Mouse (Mus musculus): ENCODE data around the gene Ccdc30. TPM values are rescaled to one million over a fixed set of nuclear protein-coding genes. Genes with fewer than 3 reads are reported as not detected.
A peak's percentile ranks its signal among the peaks of the same experiment; 100 is the strongest.

The Ccdc30 gene
- polyA plus RNA-seq, 1 experiment from 2014 or later: 20.9 TPM

GRCm38 (mm10) chr4:119422294-119422964 is 7.1 kb upstream of the Ccdc30 start, which contains the start of the genes Ppcs and Zmynd12:
Ppcs (minus strand) TSS chr4:119422420.
Zmynd12 (plus strand) TSS chr4:119422814.
- H3K36me3 ChIP-seq (replicated peaks; ENCODE audit: control insufficient read depth, insufficient read depth): 0 out of 2 replicates have a peak, but pooled peaks cover 5% of the 10 kb centered on the region
- peak; percentile 95 for ATAC-seq (ENCODE audit: low FRiP score)
- WGBS: under 1% methylated on average over 52 of the region's 52 CpGs
- peak within 1 kb of the TSS; percentile 95 for H3K27ac ChIP-seq
- peak within 1 kb of the TSS; percentile 61 for H3K4me3 ChIP-seq (replicated peaks; ENCODE audit: low read length)
- no peaks in the 10 kb centered on the region for H3K27me3 ChIP-seq (ENCODE audit: control insufficient read depth, insufficient read depth, low read length)
- H3K9ac ChIP-seq: peak within 1 kb of the TSS; percentile 79
- peak; percentile 90 for DNase-seq (ENCODE audit: low spot score)
- no peaks in the 10 kb centered on the region for H3K9me3 ChIP-seq (ENCODE audit: control insufficient read depth, low read length)
- peak within 1 kb of the TSS; percentile 78 for H3K4me2 ChIP-seq (replicated peaks)
- peaks cover 16% of the 10 kb centered on the region for H3K4me1 ChIP-seq (replicated peaks; ENCODE audit: control insufficient read depth, insufficient read depth, low read length)

GRCm38 (mm10) chr4:119421921-119422293 is 6.6 kb upstream of the Ccdc30 start:
- Histone ChIP-seq H3K9ac (peak overlapping the region; percentile 79), H3K36me3 (replicated peaks; ENCODE audit: control insufficient read depth, insufficient read depth) (0 out of 2 replicates have a peak, but pooled peaks cover 5% of the 10 kb centered on the region), H3K4me2 (replicated peaks) (peak overlapping the region; percentile 78), H3K27ac (peak overlapping the region; percentile 95), H3K4me3 (replicated peaks; ENCODE audit: low read length) (peak overlapping the region; percentile 61), H3K4me1 (replicated peaks; ENCODE audit: control insufficient read depth, insufficient read depth, low read length) (peaks cover 16% of the 10 kb centered on the region), H3K27me3 (ENCODE audit: control insufficient read depth, insufficient read depth, low read length) (no peaks in the 10 kb centered on the region), H3K9me3 (ENCODE audit: control insufficient read depth, low read length) (no peaks in the 10 kb centered on the region)
- 0% methylated on average over 26 of the region's 31 CpGs for WGBS
- DNase-seq (ENCODE audit: low spot score) (peak; percentile 27), ATAC-seq (ENCODE audit: low FRiP score) (peak; percentile 64; the same call in 1 of the 2 replicates)

GRCm38 (mm10) chr4:119421191-119421590 is 5.9 kb upstream of the Ccdc30 start:
- Histone ChIP-seq H3K9ac (peak overlapping the region; percentile 79), H3K4me1 (replicated peaks; ENCODE audit: control insufficient read depth, insufficient read depth, low read length) (peaks cover 16% of the 10 kb centered on the region), H3K4me3 (replicated peaks; ENCODE audit: low read length) (peak overlapping the region; percentile 61), H3K9me3 (ENCODE audit: control insufficient read depth, low read length) (no peaks in the 10 kb centered on the region), H3K27me3 (ENCODE audit: control insufficient read depth, insufficient read depth, low read length) (no peaks in the 10 kb centered on the region), H3K27ac (no peak overlapping the region), H3K4me2 (replicated peaks) (peak overlapping the region; percentile 78), H3K36me3 (replicated peaks; ENCODE audit: control insufficient read depth, insufficient read depth) (0 out of 2 replicates have a peak, but pooled peaks cover 5% of the 10 kb centered on the region)
- no peak for ATAC-seq (ENCODE audit: low FRiP score)
- no peak for DNase-seq (ENCODE audit: low spot score)
- 69% methylated on average over 3 of the region's 3 CpGs for WGBS

GRCm38 (mm10) chr4:119417894-119418293 is 2.6 kb upstream of the Ccdc30 start:
- 0 out of 2 replicates have a peak, but pooled peaks cover 5% of the 10 kb centered on the region for H3K36me3 ChIP-seq (replicated peaks; ENCODE audit: control insufficient read depth, insufficient read depth)
- H3K4me1 ChIP-seq (replicated peaks; ENCODE audit: control insufficient read depth, insufficient read depth, low read length): peaks cover 23% of the 10 kb centered on the region
- H3K9me3 ChIP-seq (ENCODE audit: control insufficient read depth, low read length): no peaks in the 10 kb centered on the region
- no peaks in the 10 kb centered on the region for H3K27me3 ChIP-seq (ENCODE audit: control insufficient read depth, insufficient read depth, low read length)
- ATAC-seq (ENCODE audit: low FRiP score) (no peak), DNase-seq (ENCODE audit: low spot score) (no peak)
- H3K9ac ChIP-seq: no peak overlapping the region
- no peak overlapping the region for H3K27ac ChIP-seq
- no peak overlapping the region for H3K4me2 ChIP-seq (replicated peaks)
- H3K4me3 ChIP-seq (replicated peaks; ENCODE audit: low read length): no peak overlapping the region
- over 99% methylated on average over 3 of the region's 3 CpGs for WGBS

GRCm38 (mm10) chr4:119417270-119417669 is 1.9 kb upstream of the Ccdc30 start:
- WGBS: 87% methylated on average over 3 of the region's 3 CpGs
- Histone ChIP-seq H3K27ac (no peak overlapping the region), H3K4me1 (replicated peaks; ENCODE audit: control insufficient read depth, insufficient read depth, low read length) (peaks cover 27% of the 10 kb centered on the region), H3K9me3 (ENCODE audit: control insufficient read depth, low read length) (no peaks in the 10 kb centered on the region), H3K9ac (no peak overlapping the region), H3K4me3 (replicated peaks; ENCODE audit: low read length) (no peak overlapping the region), H3K27me3 (ENCODE audit: control insufficient read depth, insufficient read depth, low read length) (no peaks in the 10 kb centered on the region), H3K4me2 (replicated peaks) (no peak overlapping the region), H3K36me3 (replicated peaks; ENCODE audit: control insufficient read depth, insufficient read depth) (0 out of 2 replicates have a peak, but pooled peaks cover 5% of the 10 kb centered on the region)
- DNase-seq (ENCODE audit: low spot score) (no peak), ATAC-seq (ENCODE audit: low FRiP score) (no peak)

- peak; percentile 37; the same call in 1 of the 2 replicates for ATAC-seq (ENCODE audit: low FRiP score)
- peaks cover 16% of the 10 kb centered on the region for H3K4me1 ChIP-seq (replicated peaks; ENCODE audit: control insufficient read depth, insufficient read depth, low read length)
- no peak overlapping the region for H3K4me3 ChIP-seq (replicated peaks; ENCODE audit: low read length)
- no peaks in the 10 kb centered on the region for H3K9me3 ChIP-seq (ENCODE audit: control insufficient read depth, low read length)
- no peaks in the 10 kb centered on the region for H3K36me3 ChIP-seq (replicated peaks; ENCODE audit: control insufficient read depth, insufficient read depth)
- H3K9ac ChIP-seq: no peak overlapping the region
- no peak overlapping the region for H3K27ac ChIP-seq
- H3K27me3 ChIP-seq (ENCODE audit: control insufficient read depth, insufficient read depth, low read length): no peaks in the 10 kb centered on the region
- DNase-seq (ENCODE audit: low spot score): peak; percentile 65
- no peak overlapping the region for H3K4me2 ChIP-seq (replicated peaks)
- 56% methylated on average over 6 of the region's 6 CpGs for WGBS
Observed at GRCm38 (mm10) chr4:119412791-119413190, 2.5 kb downstream of the Ccdc30 start.

- Histone ChIP-seq H3K9me3 (ENCODE audit: control insufficient read depth, low read length) (no peaks in the 10 kb centered on the region), H3K4me2 (replicated peaks) (no peak overlapping the region), H3K27me3 (ENCODE audit: control insufficient read depth, insufficient read depth, low read length) (no peaks in the 10 kb centered on the region), H3K4me3 (replicated peaks; ENCODE audit: low read length) (no peak overlapping the region), H3K36me3 (replicated peaks; ENCODE audit: control insufficient read depth, insufficient read depth) (no peaks in the 10 kb centered on the region), H3K9ac (no peak overlapping the region), H3K4me1 (replicated peaks; ENCODE audit: control insufficient read depth, insufficient read depth, low read length) (peaks cover 16% of the 10 kb centered on the region), H3K27ac (no peak overlapping the region)
- ATAC-seq (ENCODE audit: low FRiP score) (no peak), DNase-seq (ENCODE audit: low spot score) (no peak)
- WGBS: 79% methylated on average over 12 of the region's 12 CpGs
Observed at GRCm38 (mm10) chr4:119411877-119412650, 3.3 kb downstream of the Ccdc30 start.

GRCm38 (mm10) chr4:119403431-119403830 is 11.9 kb downstream of the Ccdc30 start:
- H3K4me1 ChIP-seq (replicated peaks; ENCODE audit: control insufficient read depth, insufficient read depth, low read length): no peaks in the 10 kb centered on the region
- no peak for DNase-seq (ENCODE audit: low spot score)
- no peak for ATAC-seq (ENCODE audit: low FRiP score)
- no peak overlapping the region for H3K9ac ChIP-seq
- peaks cover 21% of the 10 kb centered on the region for H3K9me3 ChIP-seq (ENCODE audit: control insufficient read depth, low read length)
- H3K27me3 ChIP-seq (ENCODE audit: control insufficient read depth, insufficient read depth, low read length): no peaks in the 10 kb centered on the region
- WGBS: 48% methylated on average over 2 of the region's 2 CpGs
- no peak overlapping the region for H3K27ac ChIP-seq
- H3K36me3 ChIP-seq (replicated peaks; ENCODE audit: control insufficient read depth, insufficient read depth): peaks cover 18% of the 10 kb centered on the region
- H3K4me2 ChIP-seq (replicated peaks): no peak overlapping the region
- no peak overlapping the region for H3K4me3 ChIP-seq (replicated peaks; ENCODE audit: low read length)

GRCm38 (mm10) chr4:119400896-119401295 is 14.4 kb downstream of the Ccdc30 start:
- Histone ChIP-seq H3K27ac (no peak overlapping the region), H3K36me3 (replicated peaks; ENCODE audit: control insufficient read depth, insufficient read depth) (peaks cover 31% of the 10 kb centered on the region), H3K9me3 (ENCODE audit: control insufficient read depth, low read length) (peaks cover 21% of the 10 kb centered on the region), H3K4me2 (replicated peaks) (no peak overlapping the region), H3K9ac (no peak overlapping the region), H3K27me3 (ENCODE audit: control insufficient read depth, insufficient read depth, low read length) (no peaks in the 10 kb centered on the region), H3K4me1 (replicated peaks; ENCODE audit: control insufficient read depth, insufficient read depth, low read length) (no peaks in the 10 kb centered on the region), H3K4me3 (replicated peaks; ENCODE audit: low read length) (no peak overlapping the region)
- WGBS: 69% methylated on average over 7 of the region's 7 CpGs
- DNase-seq (ENCODE audit: low spot score) (no peak), ATAC-seq (ENCODE audit: low FRiP score) (no peak)
